Mouse (Mus musculus) heart, adult 9 months (tissue): ENCODE measurements at regions not wholly inside any gene's neighbourhood (a gene's known extent, or its start where the extent isn't known, plus 50 kb on each side); places are given as distances from the start of the nearest gene placed in this dataset.
A peak's percentile ranks its signal among the peaks of the same experiment; 100 is the strongest.
"Not testable (repeated sequence)": the region's sequence is repeated elsewhere in the genome, so short reads cannot be mapped to it uniquely, and the experiment has no call there.

Experiments
- DNase-seq, 2 experiments: peaks; one replicate each; pipeline ENCODE4 v3.0.0; 2022; ENCODE audit warnings: low spot score in 2 of 2

DNA sequence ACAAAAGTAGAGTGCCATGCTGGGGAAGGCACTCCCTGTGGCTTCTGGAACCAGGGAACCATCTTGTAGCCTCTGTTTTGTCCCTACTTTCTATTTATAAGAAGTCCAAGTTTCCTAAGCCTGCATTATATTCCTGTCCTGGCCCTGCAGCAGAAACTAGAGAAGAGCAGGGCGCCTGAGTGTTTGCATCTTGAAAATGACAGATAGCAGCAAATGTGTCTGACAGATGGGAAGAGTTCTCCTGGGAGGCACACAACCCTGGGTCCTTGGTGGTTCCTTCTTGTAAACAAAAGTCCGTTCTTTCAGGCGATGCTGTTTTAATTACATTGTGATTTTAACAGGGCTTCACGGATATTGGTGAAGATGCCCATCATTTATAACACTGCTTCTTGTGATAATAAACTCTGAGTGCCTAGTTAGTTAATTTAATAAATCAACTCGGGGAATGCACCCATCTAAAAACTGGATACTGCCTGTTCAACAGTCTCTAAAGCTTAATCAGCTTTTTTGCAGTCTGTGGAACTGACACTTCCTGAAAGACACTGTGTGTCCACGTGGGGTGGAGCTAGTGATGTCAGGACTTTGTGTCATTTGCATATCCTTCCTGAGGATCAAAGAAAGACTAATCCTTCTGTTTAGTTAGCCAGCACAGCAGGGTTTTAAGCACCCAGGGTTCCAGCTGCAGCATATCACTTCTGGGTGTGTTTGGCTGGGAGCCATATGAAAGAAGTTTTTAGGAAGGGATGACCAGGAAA lies 188.3 kb upstream of the Ccdc54 start:
- no peak for DNase-seq

GRCm38 (mm10) chr16:50774699-50775098 lies 183.7 kb upstream of the Ccdc54 start:
- not testable (repeated sequence) for DNase-seq

GRCm38 (mm10) chr16:50766055-50766770 lies 175.3 kb upstream of the Ccdc54 start:
- DNase-seq = no peak

DNA sequence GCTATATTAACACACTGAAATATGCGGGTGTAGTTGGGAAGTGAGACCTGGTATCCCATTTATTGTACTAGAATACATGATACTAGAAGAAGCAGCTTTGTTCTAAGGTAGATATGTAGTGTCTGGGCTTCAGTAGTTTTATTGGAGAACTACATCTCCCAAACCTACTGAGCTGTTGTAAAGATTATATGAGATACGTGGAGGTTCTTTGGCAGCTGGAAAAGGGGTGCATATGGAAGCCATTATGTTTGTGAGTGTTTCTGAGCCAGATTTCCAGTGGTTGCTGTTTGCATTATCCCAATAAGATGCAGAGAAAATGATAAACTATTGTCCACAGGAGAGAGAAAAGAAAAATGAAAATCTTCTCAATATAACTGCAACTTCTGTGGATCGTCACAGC lies 171.1 kb upstream of the Ccdc54 start:
- DNase-seq = no peak

DNA sequence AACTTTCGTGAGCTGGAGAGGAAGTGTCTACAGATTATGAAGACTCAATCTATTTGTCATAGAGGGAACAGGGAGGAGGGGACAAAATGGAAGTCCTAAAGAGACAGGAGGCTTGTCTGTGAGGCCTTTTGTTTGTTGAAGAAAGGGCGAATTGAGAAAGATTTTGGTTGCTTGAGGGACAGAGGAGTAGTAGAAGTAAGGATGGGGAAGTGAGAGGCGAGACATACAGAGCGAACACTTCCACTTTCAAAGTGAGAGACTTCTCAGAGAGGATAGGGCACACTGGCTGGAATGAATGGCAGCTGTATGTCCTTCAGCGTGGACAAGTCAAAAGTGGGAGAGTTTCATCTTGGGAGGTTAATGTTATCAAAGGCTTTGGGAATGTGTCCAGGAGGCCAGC lies 169.0 kb upstream of the Ccdc54 start:
- DNase-seq = no peak

DNA sequence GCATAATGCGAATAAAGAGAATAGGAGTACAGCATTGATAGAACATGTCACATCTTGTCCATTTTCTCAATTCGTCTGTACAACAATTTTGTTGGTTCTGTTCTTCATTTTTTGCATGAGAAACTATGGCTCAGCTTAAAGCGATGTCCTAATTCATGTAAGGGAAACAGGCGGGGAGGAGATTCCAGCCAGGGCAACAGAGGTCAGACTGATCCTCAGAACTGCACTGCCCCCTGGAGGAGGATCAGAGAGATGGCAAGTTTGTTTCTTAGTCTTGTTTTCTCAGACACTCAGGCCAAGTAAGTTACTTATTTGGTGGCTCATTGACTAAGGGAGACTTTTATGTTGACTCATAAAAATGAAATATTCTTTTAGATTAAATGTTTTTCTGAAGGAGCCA lies 165.7 kb upstream of the Ccdc54 start:
- no peak for DNase-seq

DNA sequence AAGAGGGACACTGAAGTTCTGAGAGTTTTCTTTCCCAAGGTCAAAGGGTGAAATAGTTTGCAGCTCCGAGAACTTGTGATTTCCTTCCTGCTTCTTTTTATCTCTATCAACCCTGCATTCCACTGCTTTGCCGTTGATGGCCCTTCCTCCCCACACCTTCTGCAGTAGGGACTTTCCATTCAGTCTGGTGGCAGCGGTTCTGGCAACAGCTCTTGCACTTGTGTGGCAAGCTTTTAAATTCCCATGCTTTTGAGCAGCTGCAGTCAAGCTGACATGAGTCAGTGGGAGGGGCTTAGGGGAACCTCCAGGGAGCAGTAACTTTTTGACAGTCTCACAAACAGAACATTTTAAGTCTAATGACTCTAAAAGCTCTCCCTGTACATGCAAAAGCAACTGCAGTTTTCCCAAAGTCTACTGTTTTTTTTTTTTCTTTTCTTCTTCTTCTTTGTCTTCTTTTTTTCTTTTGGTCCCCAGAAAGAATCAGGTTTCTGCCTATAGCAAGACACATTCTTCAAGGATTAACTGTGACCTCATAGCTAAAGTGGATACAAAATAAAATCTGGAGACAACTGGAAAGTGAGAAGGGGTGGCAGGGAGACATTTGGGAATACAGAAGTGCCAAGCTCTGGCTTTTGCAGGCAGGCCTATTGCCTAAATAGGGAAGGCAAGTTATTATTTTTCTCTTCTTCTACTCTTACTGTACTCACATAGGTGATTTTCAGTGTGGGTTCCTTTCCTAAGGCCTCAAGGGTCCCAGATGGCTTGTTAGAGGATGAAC lies 162.8 kb upstream of the Ccdc54 start:
- peak; percentile 56 to 77 for DNase-seq

DNA sequence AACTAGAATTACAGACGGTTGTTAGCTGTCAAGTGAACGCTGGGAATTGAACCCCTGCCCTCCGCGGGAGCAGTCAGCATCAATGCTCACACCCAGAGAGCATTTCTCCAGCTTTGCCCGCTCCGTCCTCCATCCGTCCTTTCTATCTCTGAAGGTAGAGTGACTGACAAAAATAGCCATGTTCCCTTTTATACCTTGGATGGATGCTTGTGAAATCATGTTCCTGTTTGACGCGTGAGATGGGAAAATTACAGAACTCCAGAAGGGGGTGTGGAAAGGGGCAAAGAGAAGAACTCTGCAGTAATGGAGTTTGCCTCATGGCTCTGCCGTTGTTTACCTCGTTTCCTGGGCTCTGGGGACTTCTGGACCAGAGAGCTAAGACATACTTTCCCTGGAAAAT lies 162.1 kb upstream of the Ccdc54 start:
- no peak for DNase-seq

DNA sequence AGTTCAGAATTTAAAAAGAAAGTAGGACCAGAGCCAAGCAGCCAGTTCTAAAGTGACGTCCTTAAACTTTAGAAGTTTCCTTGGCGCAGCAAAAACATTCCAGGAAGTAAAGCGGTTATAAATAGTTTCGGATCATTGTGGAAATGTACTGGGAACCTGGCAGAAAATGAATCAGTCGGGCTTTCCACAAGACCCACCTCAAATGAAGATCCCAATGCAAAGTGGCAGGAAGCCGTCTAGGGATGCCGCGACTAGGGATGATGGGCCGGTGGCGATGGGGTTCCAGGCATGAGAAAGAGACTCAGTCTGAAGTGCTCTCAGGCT lies 161.3 kb upstream of the Ccdc54 start:
- DNase-seq = peak; percentile 48

DNA sequence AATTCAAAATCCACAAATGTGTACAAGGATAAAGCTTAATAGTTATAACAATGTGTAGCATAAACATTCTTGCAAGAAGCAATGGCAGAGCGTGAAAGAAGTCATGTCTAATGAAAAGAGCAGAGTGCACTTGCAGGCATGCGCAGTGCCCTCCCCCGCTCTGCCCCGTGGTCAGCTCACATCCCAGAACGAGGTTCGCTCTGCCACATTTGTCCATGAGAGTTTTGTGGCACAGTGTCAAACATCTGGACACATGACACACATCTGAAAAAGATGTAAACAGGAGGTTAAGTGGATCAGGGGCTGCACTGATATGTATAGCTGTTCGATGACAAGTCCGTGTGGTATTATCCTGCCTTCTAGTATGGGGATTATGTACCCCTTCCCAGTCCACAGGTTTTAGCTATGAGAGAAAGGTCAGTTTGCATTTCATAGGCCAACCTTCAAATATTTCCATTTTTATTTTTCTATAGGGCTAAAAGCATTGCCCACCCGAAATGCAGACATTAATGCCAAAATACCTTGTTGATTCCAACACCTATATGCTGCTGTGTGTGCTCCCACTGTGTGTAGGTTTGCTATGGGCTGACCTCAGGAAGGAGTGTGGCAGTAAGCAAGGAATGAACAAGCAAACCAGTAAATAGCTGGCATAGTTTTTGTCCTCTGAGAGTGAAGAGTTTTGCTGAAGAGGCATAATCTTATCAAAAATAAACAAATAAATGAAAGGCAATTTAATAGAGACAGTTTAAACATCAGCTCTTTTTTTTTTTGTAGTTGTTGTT lies 160.7 kb upstream of the Ccdc54 start:
- DNase-seq = no peak

- no peak for DNase-seq
Observed at GRCm38 (mm10) chr16:50747698-50748097, 156.7 kb upstream of the Ccdc54 start.

DNA sequence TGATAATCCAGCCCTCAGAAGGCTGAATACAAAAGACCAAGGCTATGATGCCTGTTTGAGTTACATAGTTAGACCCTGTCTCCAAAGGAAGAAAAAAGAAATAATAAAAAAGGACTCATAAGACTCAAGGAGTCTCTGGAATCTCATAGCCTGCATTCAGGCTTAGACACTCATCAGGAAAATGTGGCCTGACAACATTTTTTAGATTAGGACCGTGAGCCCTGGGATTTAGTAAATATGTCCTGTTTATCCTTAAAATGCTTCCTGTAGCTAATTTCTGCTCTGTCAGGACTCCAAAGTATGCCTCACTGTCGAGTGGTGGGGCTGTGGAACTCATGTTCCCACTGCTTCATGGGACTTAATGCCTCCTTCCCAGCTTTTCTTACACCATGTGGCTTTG lies 154.8 kb upstream of the Ccdc54 start:
- no peak for DNase-seq

- no peak for DNase-seq
Observed at GRCm38 (mm10) chr16:50737396-50737843, 146.5 kb upstream of the Ccdc54 start.

- peak; percentile 81 to 91 for DNase-seq
Observed at GRCm38 (mm10) chr16:50736151-50737047, 145.4 kb upstream of the Ccdc54 start.

- no peak for DNase-seq
Observed at GRCm38 (mm10) chr16:50733359-50733758, 142.4 kb upstream of the Ccdc54 start.

DNA sequence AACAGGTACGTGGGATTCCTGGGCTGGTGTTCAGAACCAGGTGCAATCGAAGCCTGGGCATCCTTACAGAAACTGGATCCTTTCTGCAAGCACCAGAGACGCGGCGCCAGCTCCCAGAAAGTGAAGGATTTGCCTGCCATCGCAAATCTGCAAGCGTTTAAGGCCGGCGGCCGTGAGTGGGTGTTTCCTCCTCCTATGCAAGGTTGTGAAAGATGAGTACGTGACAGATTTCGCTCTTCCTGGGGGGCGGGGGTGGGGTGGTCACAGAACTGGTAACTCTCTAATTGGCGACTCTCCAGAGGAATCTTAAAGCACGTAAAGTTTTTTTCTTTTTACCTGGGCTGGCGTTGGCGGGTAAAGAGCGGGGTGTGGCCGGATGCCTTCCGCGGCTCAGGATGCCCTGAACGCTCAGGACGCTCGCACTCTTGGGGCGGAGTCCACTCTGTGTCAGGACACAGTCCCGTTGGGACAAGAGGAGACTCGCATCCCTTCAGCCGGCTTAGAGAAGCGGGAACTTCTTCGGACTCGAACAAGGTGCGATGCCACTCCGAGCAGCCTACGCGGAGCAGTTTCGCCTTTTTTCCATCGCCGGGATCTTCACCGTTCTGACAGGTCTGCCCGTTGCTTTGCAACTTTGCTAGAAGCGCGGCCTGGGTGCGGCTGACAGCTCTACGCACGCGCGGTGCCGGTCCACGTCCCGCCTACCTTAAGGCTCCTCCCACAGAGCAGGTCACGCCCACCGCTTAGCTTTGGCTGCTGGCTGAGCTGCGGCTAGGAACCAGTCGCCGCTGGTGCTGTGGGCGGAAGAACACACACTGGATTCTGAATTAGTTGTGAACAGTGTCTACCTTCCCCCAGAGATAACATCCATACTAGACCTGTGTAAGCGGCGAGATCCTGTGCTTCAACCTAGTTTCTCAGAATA lies 141.4 kb upstream of the Ccdc54 start:
- DNase-seq = peak; percentile 91 to 92

DNA sequence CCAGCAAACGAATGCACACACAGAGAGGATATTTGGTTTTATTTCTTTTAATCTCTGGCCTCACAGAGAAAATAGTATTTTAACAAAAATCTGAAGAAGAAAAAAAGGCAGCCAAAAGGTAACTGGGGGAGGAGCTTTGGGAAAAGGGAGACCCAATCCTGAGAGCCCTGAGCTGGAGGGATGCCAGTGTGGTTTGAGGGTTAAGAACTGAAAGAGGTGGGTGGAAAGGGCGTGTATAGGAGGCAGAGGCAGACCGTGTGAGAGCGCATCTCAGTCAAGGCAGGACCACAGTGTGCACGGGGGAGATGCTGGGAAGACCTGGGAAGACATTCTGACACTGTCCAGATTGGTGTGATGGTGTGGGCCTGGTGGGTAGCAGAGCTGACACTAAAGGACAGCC lies 138.4 kb upstream of the Ccdc54 start:
- DNase-seq = no peak

GRCm38 (mm10) chr16:50723144-50723543 lies 132.2 kb upstream of the Ccdc54 start:
- DNase-seq = no peak

DNA sequence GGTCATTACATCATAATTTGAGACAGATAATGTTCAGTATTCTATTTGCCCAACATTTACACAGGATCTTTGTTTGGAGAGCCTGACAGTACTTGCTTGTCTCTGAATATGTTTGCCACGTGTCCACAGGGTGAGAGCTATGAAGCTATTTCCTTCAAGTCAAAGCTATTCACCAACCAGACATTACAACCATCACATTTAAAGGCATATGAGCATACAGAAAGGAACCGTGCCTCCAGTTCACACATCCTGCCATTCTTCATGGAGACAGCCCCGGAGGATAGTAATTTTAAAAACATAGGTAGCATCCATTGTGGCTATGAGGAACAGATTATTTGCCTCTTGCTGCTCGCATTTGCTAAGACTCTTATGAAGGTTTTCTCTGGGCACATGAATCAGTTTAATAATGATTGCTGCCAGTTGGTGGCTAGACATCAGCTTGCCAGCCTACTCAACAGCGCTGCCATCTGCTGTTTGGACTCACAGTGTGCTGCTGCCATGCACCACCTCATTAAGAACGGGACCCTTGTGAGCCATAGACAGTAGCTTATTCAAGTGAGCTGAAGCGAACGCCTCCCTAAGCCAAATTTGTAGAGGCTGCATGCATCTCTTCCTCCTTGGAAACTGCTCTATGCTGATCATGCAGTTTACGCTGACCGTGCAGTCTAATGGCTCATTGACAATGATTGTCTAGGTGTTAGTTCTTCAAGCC lies 126.5 kb upstream of the Ccdc54 start:
- DNase-seq = no peak
